Mouse (Mus musculus) heart, adult 2 months (tissue): ENCODE measurements around the gene Slc35g3. TPM values are rescaled to one million over a fixed set of nuclear protein-coding genes. Genes with fewer than 3 reads are reported as not detected.
"Not testable (repeated sequence)": the region's sequence is repeated elsewhere in the genome, so short reads cannot be mapped to it uniquely, and the experiment has no call there.

Experiments used
- DNase-seq, 2 experiments: peaks; one replicate each; pipeline ENCODE4 v3.0.0; 2021
- H3K27ac ChIP-seq: fragments of 200-600 bp; 2 replicates; pipeline ENCODE4 v1.8.1; 2022
- H3K27me3 ChIP-seq: fragments of 200-500 bp; 2 replicates; pipeline ENCODE4 v1.6.1; 2012; ENCODE audit warnings: mild to moderate bottlenecking, low read length, inconsistent platforms, mixed read lengths; ENCODE audit not compliant: control insufficient read depth, insufficient read depth
- H3K36me3 ChIP-seq: fragments of 200-500 bp; 2 replicates; pipeline ENCODE4 v1.6.1; 2012; ENCODE audit warnings: low read length, inconsistent platforms; ENCODE audit not compliant: control insufficient read depth, insufficient read depth
- H3K4me1 ChIP-seq: fragments of 200-500 bp; 2 replicates; pipeline ENCODE4 v1.6.1; 2011; ENCODE audit warnings: low read length; ENCODE audit not compliant: control insufficient read depth, insufficient read depth
- H3K4me3 ChIP-seq: fragments of 200-600 bp; 2 replicates; pipeline ENCODE4 v1.8.1; 2022
- H3K79me2 ChIP-seq: fragments of 200-500 bp; replicated peaks from 2 replicates; pipeline ENCODE4 v1.6.1; 2012; ENCODE audit warnings: mild to moderate bottlenecking, inconsistent platforms, low read length, moderate library complexity, mixed read lengths; ENCODE audit not compliant: control insufficient read depth, insufficient read depth
- H3K9ac ChIP-seq: fragments of 200-500 bp; 2 replicates; pipeline ENCODE4 v1.6.1; 2012; ENCODE audit warnings: low read depth, mild to moderate bottlenecking, control low read depth, inconsistent platforms, low read length, mixed read lengths
- CTCF ChIP-seq: fragments of 200-600 bp; IDR thresholded peaks from 2 replicates; pipeline ENCODE4 v1.8.1; 2022; ENCODE audit warnings: antibody characterized with exemption, mild to moderate bottlenecking, moderate library complexity
- EP300 ChIP-seq: fragments of 200-500 bp; IDR thresholded peaks from 2 replicates; pipeline ENCODE4 v1.6.1; 2011; ENCODE audit warnings: low read depth, low read length, control low read depth; ENCODE audit not compliant: insufficient read depth
- POLR2A ChIP-seq: fragments of 200-500 bp; IDR thresholded peaks from 2 replicates; pipeline ENCODE4 v1.6.1; 2011; ENCODE audit warnings: mild to moderate bottlenecking, low read depth, low read length, control low read depth; ENCODE audit not compliant: insufficient read depth
- WGBS: fragments of 180-500 bp; shearing (Covaris S2); methylation state at CpG from one replicate; pipeline ENCODE4 v1.1.7; 2018; 5-methylcytosine and 5-hydroxymethylcytosine counted together
- intact Hi-C: fragments of 180-260 bp; cut with DNase I; formaldehyde crosslinking; loops from one replicate; pipeline ENCODE4 v1.15.1; 2025
- polyA plus RNA-seq: library from polyadenylated mRNA; depleted of rRNA; stranded (reverse); fragments of >200 nt; gene quantifications from 2 replicates; pipeline ENCODE4 v1.2.3, GENCODE M21; 2012
- total RNA-seq, 2 experiments: library from RNA; stranded (reverse); gene quantifications; 2 replicates each; pipeline ENCODE4 v1.2.3; 2021

Slc35g3 gene
- total and polyA plus RNA-seq, 3 experiments, result 0.35 TPM; not detected in 2

DNA sequence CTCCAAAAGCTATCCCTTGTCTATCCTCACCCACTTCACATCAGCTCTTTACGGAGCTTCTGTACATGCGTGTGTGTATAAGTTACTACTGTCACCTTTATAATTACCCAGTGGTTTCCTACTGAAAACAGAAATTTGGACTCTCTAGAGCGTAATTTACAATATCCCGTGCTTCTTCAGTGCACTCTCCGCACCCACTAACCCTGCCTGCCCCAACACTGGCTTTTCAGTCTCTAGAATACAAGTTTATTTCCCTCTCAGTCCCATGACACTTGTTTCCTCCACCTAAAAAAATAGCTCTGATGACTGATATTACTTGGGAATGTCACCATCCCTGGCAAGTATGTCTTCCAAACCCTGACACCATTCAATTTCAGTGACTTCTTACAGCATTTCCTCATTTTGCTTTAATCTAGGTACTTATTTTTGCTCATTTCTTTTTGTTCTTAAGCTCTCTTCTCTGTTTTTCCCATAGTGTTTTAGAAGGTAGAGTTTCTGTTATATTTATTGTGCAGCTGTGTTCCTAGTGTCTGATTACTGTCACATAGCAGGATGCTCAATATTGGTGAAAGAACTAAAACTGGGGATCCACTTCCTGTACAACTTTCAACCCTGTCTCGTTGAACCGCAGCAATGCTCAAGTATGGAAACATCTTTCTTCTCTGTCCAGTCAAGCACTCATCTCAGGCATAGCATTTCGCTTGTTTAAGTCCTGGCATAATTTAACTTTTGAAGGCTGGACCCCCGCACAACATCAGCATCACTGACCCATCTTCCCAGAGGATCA is 4.3 kb downstream of the Slc35g3 start:
- TF ChIP-seq POLR2A (no peak), CTCF (no peak), EP300 (no peak)
- WGBS, result 29% methylated on average over 9 of the region's 9 CpGs
- intact Hi-C loops, result loop anchor here (1.0 to 2.0 kb wide), 6 partner anchors 45 to 163 kb away; partner anchors contain the start of genes Eif5a, Senp3 and Tmem256

DNA sequence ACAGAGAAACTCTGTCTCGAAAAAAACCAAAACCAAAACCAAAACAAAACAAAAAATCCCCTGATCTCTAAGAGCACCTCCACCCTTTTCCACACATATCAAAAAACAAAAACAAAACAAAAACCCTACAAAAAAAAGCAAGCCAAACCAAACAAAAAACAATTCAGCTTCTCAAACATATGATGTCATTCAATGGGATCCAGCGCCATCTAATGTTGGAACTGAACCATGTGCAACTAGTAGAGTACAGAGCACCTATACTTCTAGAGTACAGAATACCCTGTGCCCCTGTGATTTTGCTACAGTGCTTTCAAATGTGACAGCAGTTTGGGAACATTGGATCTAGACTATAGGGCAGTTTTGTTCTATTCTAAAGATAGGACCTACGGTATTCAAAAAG is 7.1 kb downstream of the Slc35g3 start:
- WGBS, result 18% methylated on average over 3 of the region's 3 CpGs
- no peak for DNase-seq
- Histone ChIP-seq H3K9ac (no peak overlapping the region), H3K27me3 (no peaks in the 10 kb centered on the region), H3K79me2 (peaks cover 2% of the 10 kb centered on the region; the same call in 1 of the 2 replicates), H3K4me3 (no peak overlapping the region), H3K36me3 (peaks cover 13% of the 10 kb centered on the region), H3K4me1 (peaks cover 4% of the 10 kb centered on the region), H3K27ac (peak overlapping the region; percentile 4; the same call in 1 of the 2 replicates)
- TF ChIP-seq CTCF (peak; percentile 87), EP300 (no peak)
- intact Hi-C loops, result loop anchor here (1.0 to 2.0 kb wide), 2 partner anchors 72 to 100 kb away; partner anchors contain the start of genes Senp3 and Sox15

More for the DNA sequence above, 4.3 kb downstream of the Slc35g3 start:
- Histone ChIP-seq H3K36me3 (peaks cover 7% of the 10 kb centered on the region), H3K27me3 (no peaks in the 10 kb centered on the region), H3K9ac (peak overlapping the region; percentile 63), H3K4me1 (peaks cover 4% of the 10 kb centered on the region; the same call in 1 of the 2 replicates), H3K79me2 (no peaks in the 10 kb centered on the region), H3K27ac (peak overlapping the region; percentile 100), H3K4me3 (peak overlapping the region; percentile 55)
- DNase-seq, result no peak

DNA sequence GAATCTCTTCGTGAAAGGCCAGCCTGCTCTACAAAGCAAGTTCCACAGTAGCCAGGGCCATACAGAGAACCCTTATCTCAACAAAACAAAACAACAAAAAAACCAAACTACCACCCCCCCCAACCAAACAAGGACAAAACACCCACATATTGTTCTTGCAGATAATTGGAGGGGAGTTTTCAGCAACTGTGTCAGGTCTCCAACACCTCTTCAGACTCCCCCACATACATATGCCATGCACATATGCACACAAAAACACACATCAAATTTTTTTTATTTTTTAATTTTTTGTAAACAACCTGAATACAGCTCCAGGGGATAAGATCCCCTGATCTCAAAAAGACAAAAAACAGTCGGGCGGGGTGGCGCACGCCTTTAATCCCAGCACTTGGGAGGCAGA is 7.5 kb downstream of the Slc35g3 start:
- TF ChIP-seq EP300 (no peak), POLR2A (no peak), CTCF (no peak)
- peak overlapping the region; percentile 4; the same call in 1 of the 2 replicates for H3K27ac ChIP-seq

DNA sequence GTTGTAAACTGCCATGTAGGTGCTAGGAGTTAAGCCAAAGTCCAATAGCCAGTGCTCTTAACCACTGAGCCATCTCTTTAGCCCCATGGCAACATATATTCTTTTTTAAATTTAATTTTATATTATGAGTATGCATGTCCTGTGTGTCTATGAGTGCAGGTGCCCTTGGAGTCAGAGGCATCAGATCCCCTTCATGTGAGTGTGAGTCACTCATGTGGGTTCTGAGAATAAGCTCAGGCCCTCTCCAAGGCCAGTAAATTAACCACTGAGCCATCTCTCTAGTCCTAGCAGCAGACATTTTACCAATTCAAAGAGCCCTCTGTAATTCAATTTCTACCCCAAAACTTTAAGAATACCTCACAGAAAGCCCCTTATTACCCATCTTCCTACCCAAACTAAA is 9.1 kb downstream of the Slc35g3 start:
- intact Hi-C loops, result no loop called here
- peaks cover 13% of the 10 kb centered on the region for H3K36me3 ChIP-seq
- peaks cover 4% of the 10 kb centered on the region for H3K4me1 ChIP-seq
- no peak overlapping the region for H3K9ac ChIP-seq
- H3K4me3 ChIP-seq, result no peak overlapping the region
- H3K27ac ChIP-seq, result no peak overlapping the region
- DNase-seq, result no peak
- TF ChIP-seq EP300 (no peak), CTCF (no peak), POLR2A (no peak)
- H3K27me3 ChIP-seq, result no peaks in the 10 kb centered on the region
- H3K79me2 ChIP-seq, result peaks cover 2% of the 10 kb centered on the region; the same call in 1 of the 2 replicates

More for the DNA sequence above, 7.5 kb downstream of the Slc35g3 start:
- H3K27me3 ChIP-seq, result no peaks in the 10 kb centered on the region
- H3K4me3 ChIP-seq, result no peak overlapping the region
- H3K36me3 ChIP-seq, result peaks cover 13% of the 10 kb centered on the region
- DNase-seq, result no peak
- no peak overlapping the region for H3K9ac ChIP-seq
- H3K79me2 ChIP-seq, result peaks cover 2% of the 10 kb centered on the region; the same call in 1 of the 2 replicates
- intact Hi-C loops, result loop anchor here (1.0 to 2.0 kb wide), 2 partner anchors 72 to 99 kb away; partner anchors contain the start of genes Senp3 and Sox15
- peaks cover 4% of the 10 kb centered on the region for H3K4me1 ChIP-seq
- WGBS, result 73% methylated on average over 5 of the region's 5 CpGs

DNA sequence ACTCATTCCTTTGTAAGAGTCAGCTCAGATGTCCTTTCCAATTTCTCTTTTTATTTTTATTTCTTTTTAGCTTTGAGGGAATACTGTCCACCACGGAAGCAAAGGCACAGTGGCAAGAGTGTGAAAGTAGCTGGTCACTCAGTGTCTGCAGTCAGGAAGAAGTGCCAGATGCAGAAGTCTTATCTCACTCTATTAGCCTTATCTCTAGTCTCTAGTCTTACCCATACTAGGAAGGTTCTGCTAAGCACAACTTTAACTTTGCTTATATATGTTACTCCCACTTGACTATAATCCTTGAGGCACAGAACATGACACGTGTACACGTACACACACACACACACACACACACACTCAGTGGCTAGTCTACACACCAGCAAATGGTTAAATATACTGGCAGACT is 10.1 kb downstream of the Slc35g3 start:
- Histone ChIP-seq H3K27ac (no peak overlapping the region), H3K9ac (no peak overlapping the region)
- DNase-seq, result no peak

DNA sequence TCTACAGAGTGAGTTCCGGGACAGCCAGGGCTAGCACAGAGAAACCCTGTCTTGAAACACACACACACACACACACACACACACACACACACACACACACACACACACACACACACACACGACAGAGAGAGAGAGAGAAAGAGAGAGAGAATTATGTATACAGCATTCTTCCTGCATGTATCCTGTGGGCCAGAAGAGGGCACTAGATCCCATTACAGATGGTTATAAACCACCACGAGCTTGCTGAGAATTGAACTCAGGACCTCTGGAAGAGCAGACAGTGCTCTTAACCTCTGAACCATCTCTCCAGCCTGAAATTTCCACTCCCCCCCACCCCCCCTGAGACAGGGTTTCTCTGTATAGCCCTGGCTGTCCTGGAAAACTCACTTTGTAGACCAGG is 30.4 kb downstream of the Slc35g3 start:
- DNase-seq, H3K4me1 ChIP-seq, H3K4me3 ChIP-seq, intact Hi-C loops, H3K36me3 ChIP-seq, H3K79me2 ChIP-seq, H3K27ac ChIP-seq, H3K27me3 ChIP-seq, H3K9ac ChIP-seq: not testable (repeated sequence)
- peak; percentile 41 for TF ChIP-seq CTCF
- 79% methylated on average over 2 of the region's 3 CpGs for WGBS

More for the DNA sequence above, 10.1 kb downstream of the Slc35g3 start:
- intact Hi-C loops, result no loop called here
- TF ChIP-seq POLR2A (no peak), CTCF (no peak), EP300 (no peak)
- Histone ChIP-seq H3K36me3 (peaks cover 8% of the 10 kb centered on the region), H3K4me3 (no peak overlapping the region), H3K4me1 (peaks cover 4% of the 10 kb centered on the region), H3K27me3 (no peaks in the 10 kb centered on the region), H3K79me2 (peaks cover 2% of the 10 kb centered on the region; the same call in 1 of the 2 replicates)
- 44% methylated on average over 3 of the region's 3 CpGs for WGBS
